Mouse (Mus musculus): ENCODE data around the gene Acoxl. TPM values are rescaled to one million over a fixed set of nuclear protein-coding genes. Genes with fewer than 3 reads are reported as not detected.

Acoxl gene
- polyA plus RNA-seq, 1 experiment from 2014 or later = not detected

DNA sequence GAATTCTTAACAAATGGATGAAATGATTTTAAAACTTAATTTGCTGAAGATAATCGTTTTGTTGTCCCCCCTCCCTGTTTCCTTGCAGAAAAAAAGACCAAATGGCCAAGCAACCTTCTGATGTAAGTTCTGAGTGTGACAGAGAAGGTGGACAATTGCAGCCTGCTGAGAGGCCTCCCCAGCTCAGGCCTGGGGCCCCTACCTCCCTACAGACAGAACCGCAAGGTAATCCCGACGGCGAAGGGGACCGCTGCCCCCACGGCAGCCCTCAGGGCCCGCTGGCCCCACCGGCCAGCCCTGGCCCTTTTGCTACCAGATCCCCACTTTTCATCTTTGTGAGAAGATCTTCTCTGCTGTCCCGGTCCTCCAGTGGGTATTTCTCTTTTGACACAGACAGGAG lies 289.9 kb downstream of the Acoxl start:
- H3K27ac ChIP-seq = peak overlapping the region; percentile 88
- peaks cover 16% of the 10 kb centered on the region for H3K27me3 ChIP-seq (ENCODE audit: control insufficient read depth, insufficient read depth, low read length)
- DNase-seq (ENCODE audit: low spot score) (no peak), ATAC-seq (ENCODE audit: low FRiP score) (no peak)
- 33% methylated on average over 10 of the region's 10 CpGs for WGBS
- peak overlapping the region; percentile 89 for H3K4me2 ChIP-seq (replicated peaks)
- no peaks in the 10 kb centered on the region for H3K9me3 ChIP-seq (ENCODE audit: control insufficient read depth, low read length)
- peak overlapping the region; percentile 77 for H3K4me3 ChIP-seq (replicated peaks; ENCODE audit: low read length)
- 0 out of 2 replicates have a peak, but pooled peaks cover 7% of the 10 kb centered on the region for H3K36me3 ChIP-seq (replicated peaks; ENCODE audit: control insufficient read depth, insufficient read depth)
- peaks cover 31% of the 10 kb centered on the region for H3K4me1 ChIP-seq (replicated peaks; ENCODE audit: control insufficient read depth, insufficient read depth, low read length)
- peak overlapping the region; percentile 71 for H3K9ac ChIP-seq

DNA sequence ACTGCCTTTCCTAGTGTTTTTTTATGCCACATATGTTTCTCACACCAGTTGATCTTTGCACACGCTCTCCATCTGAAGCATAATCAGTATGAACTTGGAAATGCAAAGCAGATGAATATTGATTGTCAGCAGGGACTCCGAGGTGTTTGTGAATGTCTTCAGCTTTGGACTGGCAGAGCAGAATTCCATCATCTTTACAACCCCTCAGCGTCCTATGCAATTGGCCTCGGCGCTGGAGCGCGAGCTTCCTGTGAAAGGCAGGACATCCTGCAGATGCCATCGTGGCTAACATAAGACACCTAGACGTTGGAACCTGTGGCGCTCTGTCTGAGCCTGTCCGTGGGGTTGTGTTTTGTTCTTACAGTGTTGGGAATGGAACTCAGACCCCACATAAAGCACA lies 292.8 kb downstream of the Acoxl start:
- H3K4me2 ChIP-seq (replicated peaks) = no peak overlapping the region

DNA sequence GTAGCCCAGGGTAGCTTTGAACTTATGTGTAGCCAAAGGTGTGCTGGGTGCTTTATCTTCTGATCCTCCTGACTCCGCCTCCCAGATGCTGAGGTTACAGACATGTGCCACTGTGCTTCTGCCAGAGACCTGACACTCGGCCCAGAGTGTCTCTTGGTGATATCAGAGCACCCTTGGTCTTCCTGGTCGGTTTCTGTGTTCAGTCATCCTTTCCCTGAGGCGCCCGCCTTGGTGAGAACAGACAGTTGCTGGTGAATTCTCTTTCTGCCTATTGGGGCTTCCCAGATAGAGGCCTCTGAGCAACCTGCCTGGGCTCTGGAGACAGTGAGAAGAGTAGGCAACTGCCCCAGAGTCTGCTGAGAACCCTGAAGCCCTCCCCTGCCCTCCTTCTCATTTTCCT lies 294.0 kb downstream of the Acoxl start:
- peaks cover 13% of the 10 kb centered on the region for H3K4me1 ChIP-seq (replicated peaks; ENCODE audit: control insufficient read depth, insufficient read depth, low read length)
- H3K4me3 ChIP-seq (replicated peaks; ENCODE audit: low read length) = no peak overlapping the region
- no peaks in the 10 kb centered on the region for H3K27me3 ChIP-seq (ENCODE audit: control insufficient read depth, insufficient read depth, low read length)
- ATAC-seq (ENCODE audit: low FRiP score) (no peak), DNase-seq (ENCODE audit: low spot score) (no peak)
- H3K27ac ChIP-seq = no peak overlapping the region
- no peaks in the 10 kb centered on the region for H3K9me3 ChIP-seq (ENCODE audit: control insufficient read depth, low read length)
- H3K4me2 ChIP-seq (replicated peaks) = no peak overlapping the region
- no peak overlapping the region for H3K9ac ChIP-seq
- H3K36me3 ChIP-seq (replicated peaks; ENCODE audit: control insufficient read depth, insufficient read depth) = 0 out of 2 replicates have a peak, but pooled peaks cover 7% of the 10 kb centered on the region
- WGBS = 90% methylated on average over 5 of the region's 5 CpGs

More for the DNA sequence above, 292.8 kb downstream of the Acoxl start:
- no peaks in the 10 kb centered on the region for H3K9me3 ChIP-seq (ENCODE audit: control insufficient read depth, low read length)
- no peaks in the 10 kb centered on the region for H3K27me3 ChIP-seq (ENCODE audit: control insufficient read depth, insufficient read depth, low read length)
- no peak for ATAC-seq (ENCODE audit: low FRiP score)
- H3K36me3 ChIP-seq (replicated peaks; ENCODE audit: control insufficient read depth, insufficient read depth) = 0 out of 2 replicates have a peak, but pooled peaks cover 7% of the 10 kb centered on the region
- no peak overlapping the region for H3K4me3 ChIP-seq (replicated peaks; ENCODE audit: low read length)
- H3K4me1 ChIP-seq (replicated peaks; ENCODE audit: control insufficient read depth, insufficient read depth, low read length) = peaks cover 13% of the 10 kb centered on the region
- no peak overlapping the region for H3K9ac ChIP-seq
- 90% methylated on average over 11 of the region's 11 CpGs for WGBS
- no peak overlapping the region for H3K27ac ChIP-seq
- DNase-seq (ENCODE audit: low spot score) = no peak

- 0 out of 2 replicates have a peak, but pooled peaks cover 7% of the 10 kb centered on the region for H3K36me3 ChIP-seq (replicated peaks; ENCODE audit: control insufficient read depth, insufficient read depth)
- no peaks in the 10 kb centered on the region for H3K27me3 ChIP-seq (ENCODE audit: control insufficient read depth, insufficient read depth, low read length)
- H3K9ac ChIP-seq = no peak overlapping the region
- no peak overlapping the region for H3K4me2 ChIP-seq (replicated peaks)
- no peak overlapping the region for H3K4me3 ChIP-seq (replicated peaks; ENCODE audit: low read length)
- ATAC-seq (ENCODE audit: low FRiP score) (no peak), DNase-seq (ENCODE audit: low spot score) (no peak)
- peaks cover 6% of the 10 kb centered on the region; the same call in 1 of the 2 replicates for H3K4me1 ChIP-seq (replicated peaks; ENCODE audit: control insufficient read depth, insufficient read depth, low read length)
- H3K27ac ChIP-seq = no peak overlapping the region
- no peaks in the 10 kb centered on the region for H3K9me3 ChIP-seq (ENCODE audit: control insufficient read depth, low read length)
Observed at GRCm38 (mm10) chr2:128133865-128134264, 295.2 kb downstream of the Acoxl start.

DNA sequence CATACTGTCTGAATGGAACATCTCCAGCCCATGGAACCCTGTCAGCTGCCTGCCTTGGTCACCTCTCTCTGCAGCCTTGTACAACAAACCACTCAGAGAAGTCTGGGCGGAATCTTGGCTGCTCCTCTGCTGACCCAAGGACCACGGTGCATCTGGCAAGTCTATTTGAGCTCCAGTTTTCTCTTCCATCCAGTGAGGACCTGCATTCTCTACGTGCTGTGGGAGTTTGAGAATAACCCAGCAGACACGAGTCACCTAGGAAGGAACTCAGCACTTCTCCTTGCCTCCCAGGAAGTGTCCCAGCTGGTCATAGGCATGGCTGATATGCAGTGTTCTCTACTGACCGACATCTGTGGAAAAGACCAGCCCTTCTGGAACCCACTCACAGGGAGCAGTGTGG lies 295.8 kb downstream of the Acoxl start:
- Histone ChIP-seq H3K4me1 (replicated peaks; ENCODE audit: control insufficient read depth, insufficient read depth, low read length) (peaks cover 11% of the 10 kb centered on the region), H3K9ac (no peak overlapping the region), H3K27ac (no peak overlapping the region), H3K36me3 (replicated peaks; ENCODE audit: control insufficient read depth, insufficient read depth) (0 out of 2 replicates have a peak, but pooled peaks cover 7% of the 10 kb centered on the region), H3K27me3 (ENCODE audit: control insufficient read depth, insufficient read depth, low read length) (no peaks in the 10 kb centered on the region), H3K4me2 (replicated peaks) (no peak overlapping the region), H3K4me3 (replicated peaks; ENCODE audit: low read length) (no peak overlapping the region), H3K9me3 (ENCODE audit: control insufficient read depth, low read length) (no peaks in the 10 kb centered on the region)
- no peak for DNase-seq (ENCODE audit: low spot score)
- no peak for ATAC-seq (ENCODE audit: low FRiP score)
- WGBS = 82% methylated on average over 5 of the region's 5 CpGs

DNA sequence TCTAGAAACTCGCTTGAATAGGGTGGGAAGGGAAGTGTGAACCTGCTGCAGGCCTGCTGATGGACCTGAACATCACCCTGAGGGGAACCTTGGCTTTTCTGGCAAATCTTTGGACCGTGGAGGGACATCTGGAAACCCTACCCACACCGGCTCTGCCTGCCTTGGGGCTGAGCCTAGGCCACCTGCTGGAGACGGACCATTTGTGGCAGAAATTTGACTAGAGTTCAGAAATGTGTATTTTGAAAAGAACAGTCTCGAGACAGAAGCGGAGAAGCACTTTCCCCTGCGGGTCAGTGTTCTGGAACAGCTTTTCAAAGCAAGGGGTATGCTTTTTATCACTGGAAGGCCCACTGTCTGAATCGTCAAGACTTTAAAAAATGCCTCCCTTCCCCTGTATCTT lies 296.3 kb downstream of the Acoxl start:
- no peak overlapping the region for H3K9ac ChIP-seq
- no peak for ATAC-seq (ENCODE audit: low FRiP score)
- no peak overlapping the region for H3K4me3 ChIP-seq (replicated peaks; ENCODE audit: low read length)
- no peak for DNase-seq (ENCODE audit: low spot score)
- no peaks in the 10 kb centered on the region for H3K27me3 ChIP-seq (ENCODE audit: control insufficient read depth, insufficient read depth, low read length)
- no peaks in the 10 kb centered on the region for H3K9me3 ChIP-seq (ENCODE audit: control insufficient read depth, low read length)
- H3K27ac ChIP-seq = no peak overlapping the region
- no peak overlapping the region for H3K4me2 ChIP-seq (replicated peaks)
- H3K4me1 ChIP-seq (replicated peaks; ENCODE audit: control insufficient read depth, insufficient read depth, low read length) = peaks cover 13% of the 10 kb centered on the region
- H3K36me3 ChIP-seq (replicated peaks; ENCODE audit: control insufficient read depth, insufficient read depth) = 0 out of 2 replicates have a peak, but pooled peaks cover 7% of the 10 kb centered on the region
- WGBS = 71% methylated on average over 8 of the region's 8 CpGs

- peaks cover 22% of the 10 kb centered on the region for H3K4me1 ChIP-seq (replicated peaks; ENCODE audit: control insufficient read depth, insufficient read depth, low read length)
- no peak overlapping the region for H3K4me2 ChIP-seq (replicated peaks)
- no peak overlapping the region for H3K27ac ChIP-seq
- ATAC-seq (ENCODE audit: low FRiP score) (no peak), DNase-seq (ENCODE audit: low spot score) (no peak)
- H3K9ac ChIP-seq = no peak overlapping the region
- H3K36me3 ChIP-seq (replicated peaks; ENCODE audit: control insufficient read depth, insufficient read depth) = 0 out of 2 replicates have a peak, but pooled peaks cover under 1% of the 10 kb centered on the region
- H3K4me3 ChIP-seq (replicated peaks; ENCODE audit: low read length) = no peak overlapping the region
- H3K27me3 ChIP-seq (ENCODE audit: control insufficient read depth, insufficient read depth, low read length) = no peaks in the 10 kb centered on the region
- H3K9me3 ChIP-seq (ENCODE audit: control insufficient read depth, low read length) = no peaks in the 10 kb centered on the region
- 87% methylated on average over 16 of the region's 16 CpGs for WGBS
Observed at GRCm38 (mm10) chr2:128136769-128137433, 298.2 kb downstream of the Acoxl start.

- Histone ChIP-seq H3K4me2 (replicated peaks) (no peak overlapping the region), H3K27me3 (ENCODE audit: control insufficient read depth, insufficient read depth, low read length) (no peaks in the 10 kb centered on the region), H3K9me3 (ENCODE audit: control insufficient read depth, low read length) (no peaks in the 10 kb centered on the region), H3K4me1 (replicated peaks; ENCODE audit: control insufficient read depth, insufficient read depth, low read length) (peaks cover 22% of the 10 kb centered on the region), H3K4me3 (replicated peaks; ENCODE audit: low read length) (no peak overlapping the region), H3K27ac (no peak overlapping the region), H3K36me3 (replicated peaks; ENCODE audit: control insufficient read depth, insufficient read depth) (no peaks in the 10 kb centered on the region), H3K9ac (no peak overlapping the region)
- DNase-seq (ENCODE audit: low spot score) (no peak), ATAC-seq (ENCODE audit: low FRiP score) (no peak)
- 76% methylated on average over 22 of the region's 22 CpGs for WGBS
Observed at GRCm38 (mm10) chr2:128137480-128138276, 299.0 kb downstream of the Acoxl start.

DNA sequence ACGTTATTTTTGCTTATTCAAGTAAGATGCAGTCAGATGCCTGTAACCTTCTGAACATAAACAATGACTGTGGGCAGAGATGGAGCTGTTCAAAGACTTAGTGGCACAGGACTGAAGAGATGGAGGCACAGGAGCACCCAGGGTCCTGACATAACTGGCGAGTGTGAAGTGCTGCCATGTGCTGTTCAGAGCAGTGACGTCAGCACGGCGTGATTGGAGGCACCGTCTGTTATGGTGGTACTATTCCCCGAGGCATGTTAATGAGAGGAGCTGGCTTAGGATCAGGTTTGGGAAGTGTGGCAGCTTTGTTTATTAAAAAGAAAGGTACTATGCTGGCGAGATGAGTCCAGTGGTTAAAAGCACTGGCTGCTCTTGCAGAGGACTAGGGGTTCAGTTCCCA lies 300.2 kb downstream of the Acoxl start:
- no peaks in the 10 kb centered on the region for H3K27me3 ChIP-seq (ENCODE audit: control insufficient read depth, insufficient read depth, low read length)
- ATAC-seq (ENCODE audit: low FRiP score) (peak; percentile 78), DNase-seq (ENCODE audit: low spot score) (no peak)
- H3K4me1 ChIP-seq (replicated peaks; ENCODE audit: control insufficient read depth, insufficient read depth, low read length) = peaks cover 22% of the 10 kb centered on the region
- H3K27ac ChIP-seq = peak overlapping the region; percentile 75; the same call in 1 of the 2 replicates
- no peak overlapping the region for H3K9ac ChIP-seq
- no peaks in the 10 kb centered on the region for H3K36me3 ChIP-seq (replicated peaks; ENCODE audit: control insufficient read depth, insufficient read depth)
- no peak overlapping the region for H3K4me2 ChIP-seq (replicated peaks)
- no peaks in the 10 kb centered on the region for H3K9me3 ChIP-seq (ENCODE audit: control insufficient read depth, low read length)
- no peak overlapping the region for H3K4me3 ChIP-seq (replicated peaks; ENCODE audit: low read length)
- WGBS = 43% methylated on average over 8 of the region's 8 CpGs

All from hindbrain, embryonic 14.5 days (tissue).